Mouse (Mus musculus) frontal cortex, postnatal 25 days (tissue): ENCODE data around the gene Mrpl49.
"Not testable (repeated sequence)": the region's sequence is repeated elsewhere in the genome, so short reads cannot be mapped to it uniquely, and the experiment has no call there.

Source experiments
- DNase-seq, 2 experiments: peaks; one replicate each; pipeline ENCODE4 v3.0.0; 2022; ENCODE audit warnings: low spot score in 2 of 2

The Mrpl49 gene

GRCm38 (mm10) chr19:6067011-6067723 is 9.6 kb upstream of the Mrpl49 start:
- DNase-seq = peak; percentile 70 to 74

- no peak for DNase-seq
Measured at GRCm38 (mm10) chr19:6066571-6066970, 9.0 kb upstream of the Mrpl49 start.

GRCm38 (mm10) chr19:6063081-6063480 is 5.5 kb upstream of the Mrpl49 start:
- DNase-seq = no peak

DNA sequence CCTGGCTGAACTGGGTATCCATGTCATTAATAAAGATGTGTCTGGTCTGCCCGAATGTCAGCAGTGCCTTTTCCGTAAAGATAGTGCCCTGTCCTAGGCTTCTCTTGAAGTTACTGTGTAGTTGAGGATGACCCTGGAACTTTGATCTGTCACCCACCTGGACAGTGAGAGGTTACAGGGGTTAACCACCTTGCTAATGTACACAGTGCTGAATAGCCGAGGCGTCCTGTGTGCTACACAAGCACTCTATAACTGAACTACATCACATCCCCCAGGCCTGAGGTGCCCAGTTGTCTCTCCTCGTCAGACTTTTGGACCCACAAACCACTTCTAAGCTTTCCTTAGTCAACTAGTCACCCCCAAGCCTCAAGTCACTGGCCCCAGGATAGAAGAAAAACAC is 4.8 kb upstream of the Mrpl49 start:
- no peak for DNase-seq

DNA sequence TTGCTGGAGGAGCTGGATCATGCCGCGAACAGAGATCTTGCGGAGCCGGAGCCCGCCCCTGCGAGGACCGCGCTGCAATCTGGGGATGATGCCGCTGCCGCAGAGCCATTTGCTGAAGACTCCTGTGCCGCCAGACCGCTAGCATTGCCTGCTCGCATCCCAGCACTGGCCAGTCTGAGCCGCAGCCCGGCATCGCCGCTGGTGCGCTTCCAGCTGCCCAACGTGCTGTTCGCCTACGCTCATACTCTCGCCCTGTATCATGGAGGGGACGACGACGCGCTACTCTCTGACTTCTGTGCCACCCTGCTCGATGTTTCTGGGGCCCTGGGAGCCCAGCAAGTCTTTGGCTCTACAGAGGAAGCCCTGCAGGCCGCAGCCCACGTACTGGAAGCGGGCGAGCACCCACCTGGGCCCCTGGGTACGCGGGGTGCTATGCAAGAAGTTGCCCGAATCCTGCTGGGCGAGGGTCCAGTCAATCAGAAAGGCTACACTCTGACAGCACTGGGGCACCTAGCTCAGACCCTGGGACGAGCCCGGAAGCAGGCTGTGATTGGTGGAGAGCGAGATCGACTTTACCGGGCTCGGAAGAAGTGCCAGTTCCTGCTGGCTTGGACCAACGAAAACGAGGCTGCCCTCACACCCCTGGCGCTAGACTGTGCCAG is 4.2 kb upstream of the Mrpl49 start:
- no peak for DNase-seq

DNA sequence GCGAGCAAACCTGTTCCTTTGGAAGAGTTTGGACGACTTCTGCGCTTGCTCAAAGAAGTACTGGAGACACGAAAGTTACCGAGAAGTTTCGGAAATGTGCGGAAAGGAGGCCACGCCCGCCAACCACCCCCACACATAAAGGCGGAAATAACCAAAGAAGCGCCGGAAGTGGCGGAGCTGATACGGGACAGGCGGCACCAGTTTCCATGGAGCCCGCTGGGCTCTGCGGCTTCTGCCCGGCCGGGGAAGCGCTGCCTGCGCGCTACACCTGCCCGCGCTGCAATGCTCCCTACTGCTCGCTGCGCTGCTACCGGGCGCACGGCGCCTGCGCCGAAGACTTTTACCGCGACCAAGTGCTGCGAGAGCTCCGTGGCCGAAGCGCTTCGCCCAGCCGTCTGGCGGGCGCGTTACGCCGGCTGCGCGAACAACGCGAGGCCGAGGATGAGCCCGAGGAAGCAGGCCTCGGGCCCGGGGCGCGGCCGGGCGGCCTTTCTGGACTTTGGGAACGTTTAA is 3.5 kb upstream of the Mrpl49 start, which contains the start of gene Znhit2:
Gene Znhit2, plus strand, starts transcription at position 172 of the 513 bp plus-strand sequence.
- peak; percentile 84 to 90 for DNase-seq

- no peak for DNase-seq
Measured at GRCm38 (mm10) chr19:6058966-6059365, 1.4 kb upstream of the Mrpl49 start.

- no peak for DNase-seq
Measured at GRCm38 (mm10) chr19:6058513-6058912, 928 bp upstream of the Mrpl49 start.

DNA sequence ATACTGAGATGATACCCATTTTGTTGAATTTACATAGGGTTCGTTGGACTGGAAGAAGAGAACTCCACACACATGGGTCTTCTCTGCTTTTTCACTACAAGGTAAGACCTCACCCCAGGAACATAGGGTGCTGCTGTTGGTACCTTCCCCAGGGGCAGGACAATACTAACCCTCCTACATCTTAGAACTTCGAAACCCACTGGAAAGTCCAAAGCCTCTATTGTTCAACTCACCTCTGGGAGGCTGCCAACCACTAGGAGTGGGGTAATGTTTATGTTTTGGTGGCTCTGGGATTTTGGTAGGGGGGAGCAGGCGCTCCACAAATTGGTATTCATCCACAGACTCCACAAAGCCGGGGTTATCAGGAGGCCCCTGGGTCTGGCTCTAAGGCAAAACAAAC is 889 bp downstream of the Mrpl49 start:
- DNase-seq = no peak

DNA sequence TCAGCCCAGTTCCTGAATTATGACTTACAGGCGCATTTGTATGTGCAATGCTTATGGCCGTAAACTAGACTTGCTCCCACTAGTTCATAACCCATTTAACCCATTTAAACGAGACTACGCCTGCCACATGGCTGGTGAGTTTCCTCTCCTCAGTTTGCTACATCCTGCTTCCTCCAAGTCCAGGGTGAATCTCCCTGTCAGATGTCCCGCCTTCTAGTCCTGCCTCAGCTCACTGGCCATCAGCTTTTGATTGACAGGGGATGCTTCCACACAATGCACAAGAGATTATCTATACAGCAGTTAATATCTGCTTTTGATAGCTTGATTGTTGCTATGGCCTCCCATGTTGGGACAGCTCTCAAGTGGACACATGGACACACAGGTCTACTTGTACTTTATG is 3.3 kb downstream of the Mrpl49 start:
- DNase-seq = no peak

DNA sequence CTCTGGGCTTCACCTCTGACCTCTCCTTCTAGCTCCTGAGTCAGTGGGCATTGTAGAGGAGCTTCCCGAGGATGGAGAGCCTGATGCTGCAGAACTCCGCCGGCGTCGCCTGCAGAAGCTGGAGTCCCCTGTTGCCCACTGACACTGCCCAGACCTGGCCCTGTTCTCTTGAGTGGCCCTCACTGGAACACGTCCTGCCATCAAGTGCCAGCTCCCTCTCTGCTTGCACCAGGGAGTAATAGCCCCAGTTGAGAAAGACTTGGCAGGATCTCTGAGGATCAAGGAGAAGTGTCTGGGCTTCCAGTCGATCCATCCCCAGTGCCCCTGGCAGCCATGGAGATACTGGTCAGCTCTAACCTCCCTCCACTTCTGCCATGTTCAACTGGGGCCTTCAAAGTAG is 5.1 kb downstream of the Mrpl49 start:
- DNase-seq = no peak

DNA sequence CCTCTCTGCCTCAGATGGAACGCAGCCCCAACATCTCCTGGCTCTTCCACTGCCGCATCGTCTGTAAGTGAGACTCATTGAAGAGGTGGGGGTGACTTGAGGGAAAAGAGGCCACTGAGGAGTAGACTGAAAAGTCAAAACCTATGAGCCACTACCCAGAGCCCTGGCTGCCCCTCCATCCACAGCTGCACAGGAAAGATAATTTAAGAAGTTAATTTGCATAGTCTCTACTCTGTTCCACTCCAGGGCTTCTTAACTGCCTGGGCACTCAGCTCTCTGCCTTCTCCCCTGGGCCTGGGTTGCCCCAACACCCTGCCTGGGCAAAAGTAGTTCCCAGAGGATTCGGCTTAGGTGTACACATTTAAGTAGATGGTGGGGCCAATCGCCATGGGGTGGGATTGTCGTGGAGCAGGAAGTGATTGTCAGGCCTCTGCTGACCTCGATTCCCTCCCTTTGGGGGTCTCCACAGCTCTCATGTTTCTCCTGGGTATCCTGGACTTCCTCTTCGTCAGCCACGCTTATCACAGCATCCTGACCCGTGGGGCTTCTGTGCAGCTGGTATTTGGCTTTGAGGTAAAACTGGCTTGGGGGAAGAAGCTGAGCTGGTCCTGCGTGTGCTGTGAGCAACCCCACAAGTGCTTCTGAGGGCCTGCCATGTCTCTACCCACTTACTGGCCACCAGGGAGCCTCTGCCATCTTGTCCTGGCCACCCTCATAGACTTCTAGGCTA is 8.7 kb downstream of the Mrpl49 start:
- no peak for DNase-seq

DNA sequence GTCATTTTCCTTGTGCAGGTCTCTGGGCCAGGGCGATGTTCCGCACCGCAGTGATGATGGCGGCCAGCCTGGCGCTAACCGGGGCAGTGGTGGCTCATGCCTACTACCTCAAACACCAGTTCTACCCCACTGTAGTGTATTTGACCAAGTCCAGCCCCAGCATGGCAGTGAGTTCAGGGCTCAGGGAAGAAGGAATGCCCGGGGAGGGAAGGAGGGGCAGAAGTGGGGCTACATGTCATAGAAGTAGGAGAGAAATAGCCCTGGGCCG is 9.8 kb downstream of the Mrpl49 start:
- DNase-seq = no peak

DNA sequence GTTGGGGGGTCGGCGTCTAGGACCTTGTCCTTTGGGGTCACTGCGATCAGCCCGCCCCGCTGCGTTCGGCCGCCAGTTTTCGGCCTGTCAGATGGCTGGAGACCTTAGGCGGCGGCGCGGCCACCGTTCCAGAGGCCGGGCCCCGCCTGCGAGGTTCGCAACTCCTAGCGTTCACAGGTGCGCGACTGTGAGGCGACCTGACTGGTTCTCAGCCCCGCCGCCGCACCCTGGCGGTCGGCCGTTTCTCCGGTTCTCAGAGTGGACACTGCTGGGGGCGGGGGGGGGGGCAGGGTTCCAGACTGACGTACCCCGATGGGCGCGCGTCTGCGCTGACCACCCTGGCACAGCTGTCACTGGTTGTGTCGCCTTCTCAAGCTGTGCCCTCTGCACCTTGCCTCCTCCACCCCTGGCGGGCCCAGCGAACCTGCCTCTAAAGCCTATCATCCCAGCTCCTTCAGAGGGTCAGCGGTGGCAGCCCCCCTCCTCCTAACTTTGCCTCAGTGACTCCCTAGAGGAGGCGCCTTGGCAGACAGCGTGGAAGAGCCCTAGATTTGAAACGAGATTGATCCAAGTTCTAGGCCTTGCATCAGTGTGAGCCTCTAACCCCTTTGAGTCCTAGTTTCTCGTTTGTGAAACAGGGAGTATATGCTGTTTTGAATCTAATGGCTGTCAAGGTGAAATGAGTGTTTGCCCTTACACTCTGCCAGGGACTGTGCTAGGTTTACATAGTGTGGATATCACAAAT is 10.3 kb downstream of the Mrpl49 start:
- no peak for DNase-seq

DNA sequence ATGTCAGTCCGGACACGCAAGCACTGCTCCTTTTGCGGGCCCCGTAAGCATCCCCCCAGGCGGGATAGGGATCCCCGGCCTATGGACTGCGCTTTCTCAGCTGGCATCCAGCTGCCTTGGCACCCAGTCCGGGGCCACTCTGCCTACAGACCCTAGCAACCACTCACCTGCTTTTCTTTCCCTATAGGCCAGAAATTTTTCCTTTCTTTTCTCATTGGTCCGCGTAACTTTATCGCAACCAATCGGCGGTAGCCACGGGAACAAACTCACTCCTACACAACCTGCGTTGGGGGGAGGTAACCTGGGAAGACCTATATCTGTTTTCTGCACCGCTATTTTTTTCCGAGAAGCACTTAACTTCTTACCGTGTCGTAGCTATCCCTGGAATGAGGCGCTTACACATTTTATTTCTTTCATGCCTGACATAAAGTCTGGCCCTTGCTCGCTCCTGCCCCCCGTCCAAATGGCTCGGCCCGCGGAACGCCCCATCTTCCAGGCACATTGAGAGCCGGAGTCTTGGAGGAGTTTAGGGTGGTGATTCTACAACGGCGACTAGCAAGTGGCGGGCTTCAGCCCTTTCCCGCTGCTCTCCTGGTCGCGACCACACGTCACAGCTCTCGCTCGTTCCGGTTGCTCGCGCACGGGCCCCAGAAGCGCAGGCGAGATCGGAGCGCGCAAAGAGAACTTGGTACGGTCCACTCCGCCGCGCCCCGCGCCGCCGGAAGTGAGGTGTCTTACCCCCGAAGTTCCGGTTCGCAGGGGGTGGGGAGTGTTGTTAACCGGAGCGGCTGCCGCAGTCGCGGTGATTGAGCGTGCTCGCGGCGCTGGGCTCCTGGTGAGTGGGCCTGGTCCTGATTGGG is 11.1 kb downstream of the Mrpl49 start, which contains the start of gene Syvn1:
Gene Syvn1, plus strand, starts transcription at position 283 of the 860 bp plus-strand sequence.
- peak; percentile 79 to 80 for DNase-seq

- no peak for DNase-seq
Measured at GRCm38 (mm10) chr19:6045366-6046293, 12.0 kb downstream of the Mrpl49 start.

DNA sequence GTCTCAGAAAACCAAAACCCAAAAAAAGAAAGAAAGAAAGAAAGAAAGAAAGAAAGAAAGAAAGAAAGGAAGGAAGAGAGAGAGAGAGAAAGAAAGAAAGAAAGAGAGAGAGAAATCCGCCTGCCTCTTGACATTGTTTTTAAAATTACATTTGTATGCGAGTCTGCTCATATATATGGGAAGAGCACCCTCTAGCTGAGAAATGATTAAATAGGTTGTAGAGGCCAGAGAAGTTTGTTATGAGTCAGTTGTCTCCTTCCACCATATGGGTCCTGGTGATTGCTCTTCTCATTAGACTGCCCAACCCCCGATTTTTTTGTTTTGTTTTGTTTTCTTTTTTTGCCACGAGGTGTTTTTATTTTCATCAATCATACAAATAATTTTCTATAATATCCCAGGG is 13.5 kb downstream of the Mrpl49 start:
- DNase-seq = not testable (repeated sequence)

DNA sequence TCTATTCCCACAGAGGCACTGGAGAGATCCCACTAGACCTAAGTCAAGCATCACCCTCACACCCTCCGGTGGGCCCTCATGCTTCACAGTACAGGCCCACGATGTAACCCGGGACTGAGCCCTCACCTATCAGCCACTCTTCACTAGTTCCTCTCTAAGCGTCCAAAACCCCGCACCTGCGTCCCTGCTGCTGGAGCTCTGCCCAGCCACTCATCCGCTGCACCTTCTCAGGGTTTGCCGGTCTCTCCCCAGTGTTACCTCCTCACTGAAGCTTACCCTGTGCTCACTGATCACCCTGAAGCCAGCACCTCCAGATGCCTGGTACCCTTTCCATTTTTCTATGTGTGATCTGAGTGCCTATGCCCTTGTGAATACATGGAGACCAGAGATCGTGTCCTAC is 15.3 kb downstream of the Mrpl49 start:
- DNase-seq = no peak

DNA sequence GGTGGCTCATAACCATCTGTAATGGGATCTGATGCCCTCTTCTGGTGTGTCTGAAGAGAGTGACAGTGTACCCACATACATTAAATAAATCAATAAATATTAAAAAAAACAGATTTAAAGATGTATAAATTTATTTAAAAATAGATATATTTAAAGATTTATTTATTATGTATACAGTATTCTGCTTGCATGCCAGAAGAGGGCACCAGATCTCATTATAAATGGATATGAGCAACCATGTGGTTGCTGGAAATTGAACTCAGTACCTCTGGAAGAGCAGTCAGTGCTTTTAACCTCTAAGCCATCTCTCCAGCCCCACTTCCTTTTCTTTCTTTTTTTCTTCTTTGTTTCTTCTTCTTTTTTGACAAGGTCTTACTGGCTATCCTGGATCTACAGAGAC is 17.6 kb downstream of the Mrpl49 start:
- DNase-seq = no peak

DNA sequence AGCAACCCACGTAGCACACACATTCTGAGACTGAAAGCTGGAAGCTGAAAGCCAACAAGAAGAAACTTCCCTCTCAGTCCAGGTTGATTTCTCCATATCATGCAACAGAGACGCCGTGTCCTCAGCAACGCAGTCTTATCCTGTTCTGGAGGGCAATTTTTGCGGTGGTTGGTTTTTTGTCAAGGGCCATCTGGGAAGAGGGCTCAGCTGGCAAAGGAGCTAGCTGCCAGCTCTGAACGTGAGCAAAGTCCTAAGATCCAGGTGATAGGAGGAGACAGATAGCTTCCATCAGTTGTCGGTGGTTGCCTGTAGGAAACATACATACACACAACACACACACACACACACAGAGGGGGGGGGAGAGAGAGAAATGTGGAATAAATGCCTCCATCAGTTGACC is 19.3 kb downstream of the Mrpl49 start:
- DNase-seq = no peak
